Mouse (Mus musculus) limb, embryonic 13.5 days (tissue): ENCODE data around the gene Ell2. TPM values are rescaled to one million over a fixed set of nuclear protein-coding genes. Genes with fewer than 3 reads are reported as not detected.
A peak's percentile ranks its signal among the peaks of the same experiment; 100 is the strongest.

Experiments
- ATAC-seq: fragments of 200-750 bp; cut with Nextera tagmentation; 2 replicates; pipeline ENCODE4 v1.8.0; 2017; ENCODE audit warnings: low read depth, moderate number of reproducible peaks, moderate TSS enrichment; ENCODE audit not compliant: low FRiP score
- H3K27ac ChIP-seq: fragments of 300-500 bp; sonication (generic); 2 replicates; pipeline ENCODE4 v1.5.1; 2015; ENCODE audit warnings: inconsistent platforms, mild to moderate bottlenecking, moderate library complexity
- H3K27me3 ChIP-seq: fragments of 300-500 bp; sonication (generic); 2 replicates; pipeline ENCODE4 v1.6.1; 2015; ENCODE audit warnings: mild to moderate bottlenecking, inconsistent platforms
- H3K36me3 ChIP-seq: fragments of 300-500 bp; sonication (generic); 2 replicates; pipeline ENCODE4 v1.6.1; 2015; ENCODE audit warnings: inconsistent platforms, mild to moderate bottlenecking, moderate library complexity
- H3K4me1 ChIP-seq: fragments of 300-500 bp; sonication (generic); 2 replicates; pipeline ENCODE4 v1.6.1; 2015; ENCODE audit warnings: inconsistent platforms
- H3K4me2 ChIP-seq: fragments of 300-500 bp; sonication (generic); replicated peaks from 2 replicates; pipeline ENCODE4 v1.6.1; 2015; ENCODE audit warnings: inconsistent platforms, mild to moderate bottlenecking, moderate library complexity
- H3K4me3 ChIP-seq: fragments of 300-500 bp; sonication (generic); 2 replicates; pipeline ENCODE4 v1.5.1; 2015; ENCODE audit warnings: moderate library complexity, mild to moderate bottlenecking, inconsistent platforms
- H3K9ac ChIP-seq: fragments of 300-500 bp; sonication (generic); 2 replicates; pipeline ENCODE4 v1.6.1; 2015; ENCODE audit warnings: mild to moderate bottlenecking, inconsistent platforms
- H3K9me3 ChIP-seq: fragments of 300-500 bp; sonication (generic); 2 replicates; pipeline ENCODE4 v1.6.1; 2016; ENCODE audit warnings: inconsistent platforms
- WGBS: fragments of 180-500 bp; shearing (Covaris S2); methylation state at CpG from one replicate; pipeline ENCODE4 v1.1.7; 2015; 5-methylcytosine and 5-hydroxymethylcytosine counted together
- polyA plus RNA-seq: library from polyadenylated mRNA; unstranded; fragments of >200 nt; fragmentation: Nextera tagmentation; extraction: Ambion mirVana; gene quantifications from 2 replicates; pipeline ENCODE4 v1.2.1, GENCODE M21; 2015

Gene Ell2
- 5.9 and 6.7 TPM in 2 replicates for polyA plus RNA-seq

GRCm38 (mm10) chr13:75706457-75706856, at the start of gene Ell2:
Gene Ell2, plus strand, starts transcription at chr13:75706757.
- peaks cover 7% of the 10 kb centered on the region; the same call in 1 of the 2 replicates for H3K27me3 ChIP-seq
- H3K4me1 ChIP-seq = peaks cover 18% of the 10 kb centered on the region
- H3K27ac ChIP-seq = peak within 1 kb of the TSS; percentile 34; the same call in 1 of the 2 replicates
- H3K4me3 ChIP-seq = peak within 1 kb of the TSS; percentile 72
- no peaks in the 10 kb centered on the region for H3K9me3 ChIP-seq
- ATAC-seq = no peak
- H3K9ac ChIP-seq = peak within 1 kb of the TSS; percentile 79
- peak within 1 kb of the TSS; percentile 66 for H3K4me2 ChIP-seq
- H3K36me3 ChIP-seq = no peaks in the 10 kb centered on the region
- 91% methylated on average over 1 of the region's 1 CpGs for WGBS

- 44% methylated on average over 3 of the region's 3 CpGs for WGBS
- H3K4me3 ChIP-seq = no peak overlapping the region
- no peaks in the 10 kb centered on the region for H3K27me3 ChIP-seq
- H3K9me3 ChIP-seq = no peaks in the 10 kb centered on the region
- 0 out of 2 replicates have a peak, but pooled peaks cover 4% of the 10 kb centered on the region for H3K4me1 ChIP-seq
- no peaks in the 10 kb centered on the region for H3K36me3 ChIP-seq
- no peak for ATAC-seq
- H3K4me2 ChIP-seq = no peak overlapping the region
- no peak overlapping the region for H3K9ac ChIP-seq
- no peak overlapping the region for H3K27ac ChIP-seq
Measured at GRCm38 (mm10) chr13:75685438-75685837, 21.1 kb upstream of the Ell2 start.

- 68% methylated on average over 4 of the region's 4 CpGs for WGBS
- Histone ChIP-seq H3K4me2 (no peak overlapping the region), H3K27me3 (no peaks in the 10 kb centered on the region), H3K4me1 (0 out of 2 replicates have a peak, but pooled peaks cover 4% of the 10 kb centered on the region), H3K27ac (no peak overlapping the region), H3K9me3 (no peaks in the 10 kb centered on the region), H3K4me3 (no peak overlapping the region), H3K9ac (no peak overlapping the region), H3K36me3 (no peaks in the 10 kb centered on the region)
- no peak for ATAC-seq
Measured at GRCm38 (mm10) chr13:75686995-75687394, 19.6 kb upstream of the Ell2 start.

- Histone ChIP-seq H3K4me3 (no peak overlapping the region), H3K4me1 (0 out of 2 replicates have a peak, but pooled peaks cover 4% of the 10 kb centered on the region), H3K27me3 (no peaks in the 10 kb centered on the region), H3K9ac (no peak overlapping the region), H3K9me3 (no peaks in the 10 kb centered on the region), H3K4me2 (no peak overlapping the region), H3K36me3 (no peaks in the 10 kb centered on the region), H3K27ac (no peak overlapping the region)
- no peak for ATAC-seq
Measured at GRCm38 (mm10) chr13:75691625-75692024, 14.9 kb upstream of the Ell2 start.

- no peaks in the 10 kb centered on the region for H3K36me3 ChIP-seq
- no peak overlapping the region for H3K27ac ChIP-seq
- H3K4me3 ChIP-seq = no peak overlapping the region
- no peak for ATAC-seq
- H3K27me3 ChIP-seq = no peaks in the 10 kb centered on the region
- no peak overlapping the region for H3K9ac ChIP-seq
- no peaks in the 10 kb centered on the region for H3K9me3 ChIP-seq
- no peak overlapping the region for H3K4me2 ChIP-seq
- H3K4me1 ChIP-seq = 0 out of 2 replicates have a peak, but pooled peaks cover 4% of the 10 kb centered on the region
Measured at GRCm38 (mm10) chr13:75693081-75693480, 13.5 kb upstream of the Ell2 start.

GRCm38 (mm10) chr13:75702814-75703213, 3.7 kb upstream of the Ell2 start:
- WGBS = 45% methylated on average over 5 of the region's 5 CpGs
- no peaks in the 10 kb centered on the region for H3K4me1 ChIP-seq

GRCm38 (mm10) chr13:75706882-75707816, 592 bp downstream of the Ell2 start:
- peaks cover 18% of the 10 kb centered on the region for H3K4me1 ChIP-seq
- H3K4me3 ChIP-seq = peak overlapping the region; percentile 72
- H3K27me3 ChIP-seq = peaks cover 7% of the 10 kb centered on the region; the same call in 1 of the 2 replicates
- peak overlapping the region; percentile 79 for H3K9ac ChIP-seq
- 6% methylated on average over 62 of the region's 64 CpGs for WGBS
- ATAC-seq = peak; percentile 100
- H3K36me3 ChIP-seq = no peaks in the 10 kb centered on the region
- peak overlapping the region; percentile 66 for H3K4me2 ChIP-seq
- peak overlapping the region; percentile 34; the same call in 1 of the 2 replicates for H3K27ac ChIP-seq
- no peaks in the 10 kb centered on the region for H3K9me3 ChIP-seq

More at GRCm38 (mm10) chr13:75702814-75703213, 3.7 kb upstream of the Ell2 start:
- H3K27me3 ChIP-seq = no peaks in the 10 kb centered on the region
- H3K4me2 ChIP-seq = no peak overlapping the region
- H3K27ac ChIP-seq = no peak overlapping the region
- no peak for ATAC-seq
- no peak overlapping the region for H3K9ac ChIP-seq
- no peaks in the 10 kb centered on the region for H3K9me3 ChIP-seq
- H3K4me3 ChIP-seq = no peak overlapping the region
- no peaks in the 10 kb centered on the region for H3K36me3 ChIP-seq

- whole genome bisulfite sequencing = under 1% methylated on average over 75 of the region's 83 CpGs
- no peaks in the 10 kb centered on the region for H3K36me3 ChIP-seq
- H3K9me3 ChIP-seq = no peaks in the 10 kb centered on the region
- H3K27me3 ChIP-seq = peaks cover 7% of the 10 kb centered on the region; the same call in 1 of the 2 replicates
- H3K9ac ChIP-seq = peak overlapping the region; percentile 79
- peaks cover 18% of the 10 kb centered on the region for H3K4me1 ChIP-seq
- peak overlapping the region; percentile 72 for H3K4me3 ChIP-seq
- H3K4me2 ChIP-seq = peak overlapping the region; percentile 66
- peak; percentile 39 for ATAC-seq
- H3K27ac ChIP-seq = peak overlapping the region; percentile 34
Measured at GRCm38 (mm10) chr13:75707821-75708636, 1.5 kb downstream of the Ell2 start.

GRCm38 (mm10) chr13:75708637-75709002, 2.1 kb downstream of the Ell2 start:
- Histone ChIP-seq H3K4me2 (peak overlapping the region; percentile 66), H3K27me3 (peaks cover 7% of the 10 kb centered on the region; the same call in 1 of the 2 replicates), H3K9me3 (no peaks in the 10 kb centered on the region), H3K36me3 (no peaks in the 10 kb centered on the region), H3K9ac (peak overlapping the region; percentile 79), H3K4me3 (peak overlapping the region; percentile 72), H3K4me1 (peaks cover 20% of the 10 kb centered on the region), H3K27ac (no peak overlapping the region; the same call in 1 of the 2 replicates)
- 5% methylated on average over 8 of the region's 8 CpGs for WGBS
- ATAC-seq = no peak

GRCm38 (mm10) chr13:75709026-75709778, 2.6 kb downstream of the Ell2 start:
- Histone ChIP-seq H3K36me3 (no peaks in the 10 kb centered on the region), H3K9me3 (no peaks in the 10 kb centered on the region), H3K9ac (no peak overlapping the region; the same call in 1 of the 2 replicates), H3K27me3 (peaks cover 7% of the 10 kb centered on the region; the same call in 1 of the 2 replicates), H3K4me2 (peak overlapping the region; percentile 66), H3K27ac (no peak overlapping the region), H3K4me1 (peaks cover 24% of the 10 kb centered on the region), H3K4me3 (peak overlapping the region; percentile 72)
- 26% methylated on average over 4 of the region's 4 CpGs for WGBS
- no peak for ATAC-seq

- no peak overlapping the region for H3K9ac ChIP-seq
- peak overlapping the region; percentile 66 for H3K4me2 ChIP-seq
- peaks cover 24% of the 10 kb centered on the region for H3K4me1 ChIP-seq
- peaks cover 7% of the 10 kb centered on the region; the same call in 1 of the 2 replicates for H3K27me3 ChIP-seq
- ATAC-seq = no peak
- H3K36me3 ChIP-seq = no peaks in the 10 kb centered on the region
- 70% methylated on average over 6 of the region's 6 CpGs for WGBS
- no peak overlapping the region for H3K27ac ChIP-seq
- peak overlapping the region; percentile 72; the same call in 1 of the 2 replicates for H3K4me3 ChIP-seq
- no peaks in the 10 kb centered on the region for H3K9me3 ChIP-seq
Measured at GRCm38 (mm10) chr13:75710152-75710551, 3.6 kb downstream of the Ell2 start.
